Mouse (Mus musculus): ENCODE measurements at regions not wholly inside any gene's neighbourhood (a gene's known extent, or its start where the extent isn't known, plus 50 kb on each side); places are given as distances from the start of the nearest gene placed in this dataset.

DNA sequence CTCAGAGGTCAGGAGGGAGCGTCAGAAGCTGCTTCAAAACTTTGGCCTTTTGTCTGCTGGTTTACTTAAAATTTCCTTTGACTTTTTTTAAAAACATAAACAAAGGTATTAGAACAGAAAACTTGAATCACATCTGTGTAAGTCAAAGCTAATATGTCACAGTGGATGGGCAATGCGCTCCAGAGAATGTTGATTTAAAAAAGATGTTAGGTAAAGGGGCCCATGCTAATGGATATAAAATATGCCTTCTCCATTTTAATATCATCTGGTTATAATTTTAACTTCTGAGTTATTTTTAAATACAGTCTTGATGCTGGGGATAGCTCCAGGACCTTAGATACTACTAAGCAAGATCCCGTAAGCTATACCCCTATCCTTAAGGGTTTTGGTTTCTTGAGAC lies 252.5 kb downstream of the Prex1 start:
- TF ChIP-seq CTCF (IDR thresholded peaks at IDR 0.05; ENCODE audit: low read depth) (no peak), EP300 (IDR thresholded peaks at IDR 0.05; ENCODE audit: low read depth) (no peak)
